Mouse (Mus musculus) liver, adult 2 months (tissue): ENCODE results near the gene Ift57.

Experiments used
- CTCF ChIP-seq: fragments of 200-500 bp; IDR thresholded peaks from 2 replicates; pipeline ENCODE4 v1.5.1; 2011; ENCODE audit warnings: low read depth, low read length, control low read depth
- POLR2A ChIP-seq: fragments of 200-500 bp; IDR thresholded peaks from 2 replicates; pipeline ENCODE4 v1.6.1; 2011; ENCODE audit warnings: low read length, control low read depth; ENCODE audit not compliant: insufficient read depth; ENCODE audit errors: extremely low read depth

DNA sequence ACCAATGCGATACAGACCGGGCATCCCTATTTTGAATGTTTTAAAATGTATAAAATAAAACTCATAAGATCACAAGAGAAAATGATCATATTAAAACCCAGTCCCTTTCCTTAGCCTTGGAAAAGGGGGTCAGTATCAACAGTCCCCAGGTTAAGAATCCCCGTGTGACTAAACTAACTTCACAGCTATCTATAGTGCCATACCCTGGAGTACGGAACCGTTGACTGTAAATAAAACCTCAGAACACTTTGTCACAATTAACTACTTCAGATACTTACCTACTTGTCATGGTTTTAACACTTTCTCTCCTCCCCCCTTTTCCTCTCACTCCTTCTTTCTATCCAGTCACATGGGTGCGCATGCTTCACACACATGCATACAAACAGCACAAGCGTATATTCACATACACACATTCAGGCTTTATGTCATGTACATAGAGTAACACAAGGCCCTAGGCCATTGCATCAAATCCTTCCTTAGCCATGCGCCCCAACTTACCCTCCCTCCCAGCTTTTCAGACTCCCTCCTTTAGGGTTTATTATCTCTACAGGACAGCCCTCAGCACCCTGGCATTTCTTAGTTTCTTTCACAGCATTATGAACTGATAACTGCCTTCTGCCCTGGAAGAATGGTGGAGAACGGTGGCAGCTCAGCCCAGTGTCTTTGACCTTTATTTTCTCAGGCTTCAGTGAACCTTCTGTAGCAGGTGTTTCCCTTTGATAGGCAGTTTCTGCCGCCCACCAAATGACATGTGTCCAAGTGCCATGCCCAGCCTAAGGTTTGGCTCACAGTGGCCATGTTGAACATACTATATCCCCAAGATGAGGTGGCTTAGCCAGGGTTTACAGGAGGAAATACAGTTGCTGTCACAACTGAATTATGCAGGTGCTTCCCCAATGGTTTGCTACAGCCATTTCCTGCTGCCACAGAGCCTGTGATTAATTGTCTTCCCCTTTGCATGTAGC is 100.8 kb downstream of the Ift57 start, which contains the start of gene Cd47:
- no peak for TF ChIP-seq CTCF
- no peak for TF ChIP-seq POLR2A
